Mouse (Mus musculus) bone marrow, adult 2 months (tissue): ENCODE measurements around the gene Rimklb. TPM values are rescaled to one million over a fixed set of nuclear protein-coding genes. Genes with fewer than 3 reads are reported as not detected.

Experiments
- H3K27ac ChIP-seq: fragments of 200-500 bp; 2 replicates; pipeline ENCODE4 v1.5.1; 2012; ENCODE audit warnings: low read depth, mild to moderate bottlenecking, control low read depth, inconsistent platforms, low read length; ENCODE audit not compliant: control insufficient read depth, poor library complexity, insufficient read depth
- H3K4me1 ChIP-seq: fragments of 200-500 bp; 2 replicates; pipeline ENCODE4 v1.6.1; 2011; ENCODE audit warnings: low read length; ENCODE audit not compliant: control insufficient read depth, insufficient read depth
- H3K4me3 ChIP-seq: fragments of 200-500 bp; replicated peaks from 2 replicates; pipeline ENCODE3; 2011; ENCODE audit warnings: mild to moderate bottlenecking, low read depth, low read length, control low read depth; ENCODE audit not compliant: control insufficient read depth
- CTCF ChIP-seq: fragments of 200-500 bp; IDR thresholded peaks from 2 replicates; pipeline ENCODE4 v1.5.1; 2011; ENCODE audit warnings: low read length, control low read depth; ENCODE audit not compliant: control insufficient read depth, insufficient read depth
- POLR2A ChIP-seq: fragments of 200-500 bp; IDR thresholded peaks from 2 replicates; pipeline ENCODE4 v1.6.1; 2011; ENCODE audit warnings: low read depth, mild to moderate bottlenecking, control low read depth, low read length, borderline replicate concordance; ENCODE audit not compliant: control insufficient read depth
- WGBS: fragments of 180-500 bp; shearing (Covaris S2); methylation state at CpG from one replicate; pipeline ENCODE4 v1.1.7; 2018; 5-methylcytosine and 5-hydroxymethylcytosine counted together
- polyA plus RNA-seq: library from polyadenylated mRNA; stranded (reverse); fragments of >200 nt; gene quantifications from 2 replicates; pipeline ENCODE4 v1.2.4, GENCODE M21; 2011; ENCODE audit warnings: low replicate concordance; ENCODE audit not compliant: missing spikeins, insufficient read depth, insufficient read length

Gene Rimklb
- polyA plus RNA-seq, 1 experiment, result 10.0 TPM

GRCm38 (mm10) chr6:122466092-122466713, 32.4 kb downstream of the Rimklb start:
- Histone ChIP-seq H3K27ac (no peak overlapping the region), H3K4me3 (no peak overlapping the region), H3K4me1 (no peaks in the 10 kb centered on the region)
- TF ChIP-seq POLR2A (no peak), CTCF (no peak)
- WGBS, result 62% methylated on average over 3 of the region's 3 CpGs

- Histone ChIP-seq H3K4me1 (no peaks in the 10 kb centered on the region), H3K4me3 (no peak overlapping the region), H3K27ac (no peak overlapping the region)
- TF ChIP-seq POLR2A (no peak), CTCF (no peak)
- WGBS, result 83% methylated on average over 8 of the region's 8 CpGs
Measured at GRCm38 (mm10) chr6:122458946-122459693, 39.4 kb downstream of the Rimklb start.

- no peak overlapping the region for H3K4me3 ChIP-seq
- no peak for TF ChIP-seq POLR2A
- WGBS, result 82% methylated on average over 7 of the region's 7 CpGs
- H3K4me1 ChIP-seq, result no peaks in the 10 kb centered on the region
- no peak overlapping the region for H3K27ac ChIP-seq
Measured at GRCm38 (mm10) chr6:122447848-122448247, 50.7 kb downstream of the Rimklb start.

GRCm38 (mm10) chr6:122445215-122445614, 53.3 kb downstream of the Rimklb start:
- TF ChIP-seq CTCF (no peak), POLR2A (no peak)
- H3K4me1 ChIP-seq, result no peaks in the 10 kb centered on the region
- H3K4me3 ChIP-seq, result no peak overlapping the region
- 78% methylated on average over 6 of the region's 6 CpGs for WGBS
- no peak overlapping the region for H3K27ac ChIP-seq

GRCm38 (mm10) chr6:122440632-122441226, 57.8 kb downstream of the Rimklb start:
- no peaks in the 10 kb centered on the region for H3K4me1 ChIP-seq
- no peak for TF ChIP-seq CTCF
- no peak for TF ChIP-seq POLR2A
- H3K27ac ChIP-seq, result no peak overlapping the region
- WGBS, result 87% methylated on average over 4 of the region's 4 CpGs
- no peak overlapping the region for H3K4me3 ChIP-seq

GRCm38 (mm10) chr6:122439249-122439648, 59.3 kb downstream of the Rimklb start:
- Histone ChIP-seq H3K4me1 (peaks cover 1% of the 10 kb centered on the region; the same call in 1 of the 2 replicates), H3K4me3 (no peak overlapping the region), H3K27ac (no peak overlapping the region)
- TF ChIP-seq POLR2A (no peak), CTCF (no peak)
- 77% methylated on average over 4 of the region's 4 CpGs for WGBS

- Histone ChIP-seq H3K27ac (no peak overlapping the region), H3K4me1 (peaks cover 1% of the 10 kb centered on the region; the same call in 1 of the 2 replicates), H3K4me3 (no peak overlapping the region)
- WGBS, result 67% methylated on average over 2 of the region's 2 CpGs
- TF ChIP-seq CTCF (no peak), POLR2A (no peak)
Measured at GRCm38 (mm10) chr6:122435270-122435669, 63.3 kb downstream of the Rimklb start.

- Histone ChIP-seq H3K4me3 (no peak overlapping the region), H3K4me1 (no peaks in the 10 kb centered on the region), H3K27ac (no peak overlapping the region)
- 82% methylated on average over 7 of the region's 7 CpGs for WGBS
- no peak for TF ChIP-seq CTCF
- TF ChIP-seq POLR2A, result no peak
Measured at GRCm38 (mm10) chr6:122427456-122427855, 71.1 kb downstream of the Rimklb start.

GRCm38 (mm10) chr6:122417015-122417414, 81.5 kb downstream of the Rimklb start:
- TF ChIP-seq CTCF, result no peak
- TF ChIP-seq POLR2A, result no peak

More at GRCm38 (mm10) chr6:122417015-122417414, 81.5 kb downstream of the Rimklb start:
- Histone ChIP-seq H3K27ac (no peak overlapping the region), H3K4me1 (no peaks in the 10 kb centered on the region), H3K4me3 (no peak overlapping the region)
- 72% methylated on average over 7 of the region's 7 CpGs for WGBS
